Mouse (Mus musculus): ENCODE results near the gene Nlgn1.

DNA sequence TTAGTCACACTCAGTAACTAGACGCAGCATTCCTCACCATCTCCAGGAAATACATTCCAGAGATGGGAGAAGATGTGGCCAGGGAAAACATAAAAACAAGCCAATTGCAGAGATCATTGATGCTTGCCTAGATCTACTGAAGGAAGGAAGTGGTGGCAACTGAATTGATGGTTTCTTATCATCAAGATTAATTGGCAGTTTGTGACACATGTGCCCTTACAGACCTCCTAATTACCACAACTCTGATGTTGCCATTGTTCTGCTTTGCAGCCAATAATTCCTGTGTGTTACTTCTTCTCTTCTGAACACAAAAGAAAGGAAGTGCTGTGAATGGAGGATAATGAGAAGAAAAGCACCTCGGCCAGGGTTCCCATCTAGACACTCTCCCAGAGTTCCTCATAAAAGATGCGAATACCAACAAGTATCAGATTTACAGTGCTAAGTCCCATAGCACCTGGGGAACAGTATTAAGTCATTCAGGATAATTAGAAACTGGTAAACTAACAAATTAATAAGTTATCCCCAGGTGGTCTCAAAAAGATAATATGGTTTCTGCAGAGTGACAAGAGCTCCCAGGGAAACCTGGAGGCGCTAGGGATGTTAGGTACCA is 104.0 kb downstream of the Nlgn1 start:
- no peak for TF ChIP-seq POLR2A (IDR thresholded peaks at IDR 0.05; ENCODE audit: insufficient read depth, low read depth, low read length)
- no peak for TF ChIP-seq CTCF (IDR thresholded peaks at IDR 0.05; ENCODE audit: insufficient read depth, low read depth, low read length)
